Mouse (Mus musculus): ENCODE results near the gene Prr29. TPM values are rescaled to one million over a fixed set of nuclear protein-coding genes. Genes with fewer than 3 reads are reported as not detected.

Gene Prr29
- polyA plus RNA-seq, 1 experiment from 2014 or later = 8.9 TPM

GRCm38 (mm10) chr11:106417860-106418259 lies 52.6 kb downstream of the Prr29 start:
- no peak overlapping the region for H3K4me2 ChIP-seq (replicated peaks; ENCODE audit: low read depth, low read length)
- H3K27me3 ChIP-seq (replicated peaks; ENCODE audit: insufficient read depth, low read length) = no peaks in the 10 kb centered on the region
- 78% methylated on average over 2 of the region's 2 CpGs for WGBS
- no peak for TF ChIP-seq EP300 (IDR thresholded peaks at IDR 0.05)
- TF ChIP-seq CTCF (IDR thresholded peaks at IDR 0.05) = no peak
- H3K36me3 ChIP-seq (ENCODE audit: insufficient read depth, low read length) = 0 out of 2 replicates have a peak, but pooled peaks cover 8% of the 10 kb centered on the region
- no peaks in the 10 kb centered on the region; the same call in 1 of the 2 replicates for H3K4me1 ChIP-seq (ENCODE audit: insufficient read depth, low read depth, low read length)
- no peak overlapping the region for H3K9ac ChIP-seq (replicated peaks; ENCODE audit: low read depth)
- ATAC-seq (no peak), DNase-seq (ENCODE audit: low spot score) (no peak)
- H3K9me3 ChIP-seq (ENCODE audit: low read length) = no peaks in the 10 kb centered on the region
- H3K27ac ChIP-seq (ENCODE audit: low read length) = no peak overlapping the region
- no peak overlapping the region for H3K4me3 ChIP-seq (ENCODE audit: low read depth, low read length)

- no peaks in the 10 kb centered on the region for H3K27me3 ChIP-seq (replicated peaks; ENCODE audit: insufficient read depth, low read length)
- 27% methylated on average over 4 of the region's 4 CpGs for WGBS
- no peak overlapping the region for H3K27ac ChIP-seq (ENCODE audit: low read length)
- ATAC-seq (peak; percentile 86), DNase-seq (ENCODE audit: low spot score) (peak; percentile 93)
- TF ChIP-seq EP300 (IDR thresholded peaks at IDR 0.05) = no peak
- TF ChIP-seq CTCF (IDR thresholded peaks at IDR 0.05) = peak; percentile 98
- 0 out of 2 replicates have a peak, but pooled peaks cover 8% of the 10 kb centered on the region for H3K36me3 ChIP-seq (ENCODE audit: insufficient read depth, low read length)
- no peak overlapping the region for H3K9ac ChIP-seq (replicated peaks; ENCODE audit: low read depth)
- no peak overlapping the region for H3K4me2 ChIP-seq (replicated peaks; ENCODE audit: low read depth, low read length)
- H3K4me3 ChIP-seq (ENCODE audit: low read depth, low read length) = no peak overlapping the region
- H3K9me3 ChIP-seq (ENCODE audit: low read length) = no peaks in the 10 kb centered on the region
- no peaks in the 10 kb centered on the region; the same call in 1 of the 2 replicates for H3K4me1 ChIP-seq (ENCODE audit: insufficient read depth, low read depth, low read length)
Measured at GRCm38 (mm10) chr11:106418622-106419196, 53.4 kb downstream of the Prr29 start.

GRCm38 (mm10) chr11:106419262-106420102 lies 54.2 kb downstream of the Prr29 start:
- H3K4me3 ChIP-seq (ENCODE audit: low read depth, low read length) = no peak overlapping the region
- 42% methylated on average over 9 of the region's 9 CpGs for WGBS
- 0 out of 2 replicates have a peak, but pooled peaks cover 8% of the 10 kb centered on the region for H3K36me3 ChIP-seq (ENCODE audit: insufficient read depth, low read length)
- H3K27ac ChIP-seq (ENCODE audit: low read length) = peak overlapping the region; percentile 15; the same call in 1 of the 2 replicates
- no peaks in the 10 kb centered on the region; the same call in 1 of the 2 replicates for H3K4me1 ChIP-seq (ENCODE audit: insufficient read depth, low read depth, low read length)
- no peak for DNase-seq (ENCODE audit: low spot score)
- 0 out of 2 replicates have a peak, but pooled peaks have one; percentile 29 for ATAC-seq
- no peaks in the 10 kb centered on the region for H3K9me3 ChIP-seq (ENCODE audit: low read length)
- TF ChIP-seq CTCF (IDR thresholded peaks at IDR 0.05) (no peak), EP300 (IDR thresholded peaks at IDR 0.05) (no peak)
- no peak overlapping the region for H3K4me2 ChIP-seq (replicated peaks; ENCODE audit: low read depth, low read length)
- no peaks in the 10 kb centered on the region for H3K27me3 ChIP-seq (replicated peaks; ENCODE audit: insufficient read depth, low read length)
- H3K9ac ChIP-seq (replicated peaks; ENCODE audit: low read depth) = 0 out of 2 replicates have a peak overlapping the region, but pooled peaks have one; percentile 8

GRCm38 (mm10) chr11:106425201-106425600 lies 59.9 kb downstream of the Prr29 start:
- no peaks in the 10 kb centered on the region for H3K27me3 ChIP-seq (replicated peaks; ENCODE audit: insufficient read depth, low read length)
- no peak overlapping the region for H3K4me2 ChIP-seq (replicated peaks; ENCODE audit: low read depth, low read length)
- ATAC-seq (no peak), DNase-seq (ENCODE audit: low spot score) (no peak)
- no peak overlapping the region for H3K9ac ChIP-seq (replicated peaks; ENCODE audit: low read depth)
- H3K4me3 ChIP-seq (ENCODE audit: low read depth, low read length) = no peak overlapping the region
- no peaks in the 10 kb centered on the region for H3K9me3 ChIP-seq (ENCODE audit: low read length)
- H3K27ac ChIP-seq (ENCODE audit: low read length) = no peak overlapping the region; the same call in 1 of the 2 replicates
- WGBS = 90% methylated on average over 5 of the region's 5 CpGs
- no peaks in the 10 kb centered on the region for H3K4me1 ChIP-seq (ENCODE audit: insufficient read depth, low read depth, low read length)
- peaks cover 9% of the 10 kb centered on the region; the same call in 1 of the 2 replicates for H3K36me3 ChIP-seq (ENCODE audit: insufficient read depth, low read length)
- TF ChIP-seq CTCF (IDR thresholded peaks at IDR 0.05) (no peak), EP300 (IDR thresholded peaks at IDR 0.05) (no peak)

- TF ChIP-seq EP300 (IDR thresholded peaks at IDR 0.05) (peak; percentile 79), CTCF (IDR thresholded peaks at IDR 0.05) (peak; percentile 39; the same call in 1 of the 2 replicates)
- H3K4me1 ChIP-seq (ENCODE audit: insufficient read depth, low read depth, low read length) = no peaks in the 10 kb centered on the region
- peak; percentile 100 for ATAC-seq
- no peak overlapping the region for H3K4me2 ChIP-seq (replicated peaks; ENCODE audit: low read depth, low read length)
- no peak overlapping the region for H3K9ac ChIP-seq (replicated peaks; ENCODE audit: low read depth)
- WGBS = 64% methylated on average over 4 of the region's 4 CpGs
- DNase-seq (ENCODE audit: low spot score) = peak; percentile 94
- peak overlapping the region; percentile 55 for H3K27ac ChIP-seq (ENCODE audit: low read length)
- H3K9me3 ChIP-seq (ENCODE audit: low read length) = no peaks in the 10 kb centered on the region
- no peak overlapping the region for H3K4me3 ChIP-seq (ENCODE audit: low read depth, low read length)
- no peaks in the 10 kb centered on the region for H3K27me3 ChIP-seq (replicated peaks; ENCODE audit: insufficient read depth, low read length)
- peaks cover 9% of the 10 kb centered on the region; the same call in 1 of the 2 replicates for H3K36me3 ChIP-seq (ENCODE audit: insufficient read depth, low read length)
Measured at GRCm38 (mm10) chr11:106426447-106426846, 61.2 kb downstream of the Prr29 start.

Other genes starting within 250 kb of the Prr29 start
- gene Gm10840, start 204.6 kb upstream of the Prr29 start, polyA plus RNA-seq (2015; fragmentation: Nextera tagmentation; extraction: Ambion mirVana) = not detected in 2 replicates
- 225 and 226 TPM in 2 replicates for gene Limd2, start 204.6 kb upstream of the Prr29 start, polyA plus RNA-seq (2015; fragmentation: Nextera tagmentation; extraction: Ambion mirVana)
- 14.9 and 15.4 TPM in 2 replicates for gene Strada, start 163.3 kb upstream of the Prr29 start, polyA plus RNA-seq (2015; fragmentation: Nextera tagmentation; extraction: Ambion mirVana)
- gene Ccdc47, start 149.1 kb upstream of the Prr29 start, polyA plus RNA-seq (2015; fragmentation: Nextera tagmentation; extraction: Ambion mirVana) = 67.7 and 71.1 TPM in 2 replicates
- gene Ddx42, start 148.5 kb upstream of the Prr29 start, polyA plus RNA-seq (2015; fragmentation: Nextera tagmentation; extraction: Ambion mirVana) = 35.3 and 38.4 TPM in 2 replicates
- gene Ftsj3, start 109.4 kb upstream of the Prr29 start, polyA plus RNA-seq (2015; fragmentation: Nextera tagmentation; extraction: Ambion mirVana) = 18.7 and 19.0 TPM in 2 replicates
- gene Psmc5, start 109.3 kb upstream of the Prr29 start, polyA plus RNA-seq (2015; fragmentation: Nextera tagmentation; extraction: Ambion mirVana) = 150 and 153 TPM in 2 replicates
- 46.9 and 55.5 TPM in 2 replicates for gene Smarcd2, start 92.5 kb upstream of the Prr29 start, polyA plus RNA-seq (2015; fragmentation: Nextera tagmentation; extraction: Ambion mirVana)
- 0.06 and 0.07 TPM in 2 replicates for gene Tcam1, start 88.8 kb upstream of the Prr29 start, polyA plus RNA-seq (2015; fragmentation: Nextera tagmentation; extraction: Ambion mirVana)
- gene Gh, start 63.6 kb upstream of the Prr29 start, polyA plus RNA-seq (2015; fragmentation: Nextera tagmentation; extraction: Ambion mirVana) = not detected in 2 replicates
- 10.8 and 11.8 TPM in 2 replicates for gene Cd79b, start 50.7 kb upstream of the Prr29 start, polyA plus RNA-seq (2015; fragmentation: Nextera tagmentation; extraction: Ambion mirVana)
- 0.04 TPM in 1 of 2 replicates, not detected in the other for gene Scn4a, start 12.2 kb upstream of the Prr29 start, polyA plus RNA-seq (2015; fragmentation: Nextera tagmentation; extraction: Ambion mirVana)
- gene Icam2, start 22.6 kb downstream of the Prr29 start, polyA plus RNA-seq (2015; fragmentation: Nextera tagmentation; extraction: Ambion mirVana) = 284 and 329 TPM in 2 replicates
- gene Ern1, start 122.4 kb downstream of the Prr29 start, polyA plus RNA-seq (2015; fragmentation: Nextera tagmentation; extraction: Ambion mirVana) = 5.4 and 6.3 TPM in 2 replicates
- 8.9 and 9.6 TPM in 2 replicates for gene Tex2, start 248.0 kb downstream of the Prr29 start, polyA plus RNA-seq (2015; fragmentation: Nextera tagmentation; extraction: Ambion mirVana)

All from lung, postnatal 0 days (tissue).